Mouse (Mus musculus) hindbrain, embryonic 10.5 days (tissue): ENCODE data around the gene Myo1a. TPM values are rescaled to one million over a fixed set of nuclear protein-coding genes. Genes with fewer than 3 reads are reported as not detected.
A peak's percentile ranks its signal among the peaks of the same experiment; 100 is the strongest.

Source experiments
- DNase-seq: peaks from one replicate; pipeline ENCODE4 v3.0.0-alpha.2; 2017; ENCODE audit warnings: low spot score
- H3K27ac ChIP-seq: fragments of 300-500 bp; sonication (generic); 2 replicates; pipeline ENCODE4 v1.5.1; 2016; ENCODE audit warnings: mild to moderate bottlenecking, moderate library complexity
- H3K27me3 ChIP-seq: fragments of 300-500 bp; sonication (generic); 2 replicates; pipeline ENCODE4 v1.6.1; 2016; ENCODE audit warnings: mild to moderate bottlenecking; ENCODE audit not compliant: poor library complexity, insufficient read depth, severe bottlenecking
- H3K36me3 ChIP-seq: fragments of 300-500 bp; sonication (generic); 2 replicates; pipeline ENCODE4 v1.6.1; 2016; ENCODE audit warnings: mild to moderate bottlenecking, moderate library complexity
- H3K4me1 ChIP-seq: fragments of 300-500 bp; sonication (generic); replicated peaks from 2 replicates; pipeline ENCODE4 v1.6.1; 2016; ENCODE audit warnings: mild to moderate bottlenecking
- H3K4me3 ChIP-seq: fragments of 300-500 bp; sonication (generic); 2 replicates; pipeline ENCODE4 v1.5.1; 2016; ENCODE audit warnings: mild to moderate bottlenecking, moderate library complexity
- H3K9me3 ChIP-seq: fragments of 300-500 bp; sonication (generic); 2 replicates; pipeline ENCODE4 v1.6.1; 2016; ENCODE audit warnings: mild to moderate bottlenecking, moderate library complexity
- WGBS: fragments of 180-500 bp; shearing (Covaris S2); methylation state at CpG from one replicate; pipeline ENCODE4 v1.1.7; 2016; 5-methylcytosine and 5-hydroxymethylcytosine counted together
- polyA plus RNA-seq: library from polyadenylated mRNA; unstranded; fragments of >200 nt; fragmentation: Nextera tagmentation; extraction: Ambion mirVana; gene quantifications from 2 replicates; pipeline ENCODE4 v1.2.1, GENCODE M21; 2016

The Myo1a gene
- polyA plus RNA-seq, 1 experiment from 2014 or later = 0.51 TPM

GRCm38 (mm10) chr10:127738151-127738882, 33.3 kb downstream of the Myo1a start:
- 54% methylated on average over 13 of the region's 13 CpGs for WGBS
- DNase-seq = peak; percentile 40
- H3K9me3 ChIP-seq = no peaks in the 10 kb centered on the region
- H3K4me3 ChIP-seq = peak overlapping the region; percentile 97; the same call in 1 of the 2 replicates
- H3K4me1 ChIP-seq = peaks cover 26% of the 10 kb centered on the region
- H3K27me3 ChIP-seq = no peaks in the 10 kb centered on the region; the same call in 1 of the 2 replicates
- H3K36me3 ChIP-seq = peaks cover 23% of the 10 kb centered on the region
- no peak overlapping the region for H3K27ac ChIP-seq

- Histone ChIP-seq H3K27ac (peak within 1 kb of the TSS; percentile 95), H3K4me3 (peak within 1 kb of the TSS; percentile 97), H3K27me3 (no peaks in the 10 kb centered on the region; the same call in 1 of the 2 replicates), H3K4me1 (peaks cover 20% of the 10 kb centered on the region), H3K9me3 (no peaks in the 10 kb centered on the region), H3K36me3 (peaks cover 32% of the 10 kb centered on the region)
- WGBS = 6% methylated on average over 60 of the region's 61 CpGs
- DNase-seq = peak; percentile 78
Measured at GRCm38 (mm10) chr10:127739083-127739660, 34.2 kb downstream of the Myo1a start, which contains the start of gene Zbtb39. Zbtb39 (plus strand) TSS chr10:127739538.

- H3K9me3 ChIP-seq = no peaks in the 10 kb centered on the region
- under 1% methylated on average over 55 of the region's 55 CpGs for WGBS
- no peaks in the 10 kb centered on the region; the same call in 1 of the 2 replicates for H3K27me3 ChIP-seq
- H3K36me3 ChIP-seq = peaks cover 37% of the 10 kb centered on the region
- H3K27ac ChIP-seq = peak overlapping the region; percentile 95
- peaks cover 20% of the 10 kb centered on the region for H3K4me1 ChIP-seq
- peak overlapping the region; percentile 97 for H3K4me3 ChIP-seq
- peak; percentile 64 for DNase-seq
Measured at GRCm38 (mm10) chr10:127739661-127740161, 34.7 kb downstream of the Myo1a start.

- Histone ChIP-seq H3K27ac (no peak overlapping the region), H3K27me3 (no peaks in the 10 kb centered on the region), H3K36me3 (peaks cover 78% of the 10 kb centered on the region), H3K9me3 (no peaks in the 10 kb centered on the region), H3K4me3 (no peak overlapping the region), H3K4me1 (peaks cover 27% of the 10 kb centered on the region)
- DNase-seq = peak; percentile 59
- WGBS = 64% methylated on average over 5 of the region's 5 CpGs
Measured at GRCm38 (mm10) chr10:127744661-127745060, 39.7 kb downstream of the Myo1a start.

GRCm38 (mm10) chr10:127745886-127746285, 40.9 kb downstream of the Myo1a start:
- Histone ChIP-seq H3K9me3 (no peaks in the 10 kb centered on the region), H3K27me3 (no peaks in the 10 kb centered on the region), H3K36me3 (peaks cover 78% of the 10 kb centered on the region), H3K4me3 (no peak overlapping the region), H3K27ac (no peak overlapping the region), H3K4me1 (peaks cover 25% of the 10 kb centered on the region)
- no peak for DNase-seq
- WGBS = 85% methylated on average over 5 of the region's 5 CpGs

GRCm38 (mm10) chr10:127747254-127747653, 42.3 kb downstream of the Myo1a start:
- Histone ChIP-seq H3K4me1 (peaks cover 22% of the 10 kb centered on the region), H3K4me3 (no peak overlapping the region), H3K36me3 (peaks cover 65% of the 10 kb centered on the region), H3K9me3 (no peaks in the 10 kb centered on the region), H3K27me3 (no peaks in the 10 kb centered on the region), H3K27ac (no peak overlapping the region)
- WGBS = 92% methylated on average over 8 of the region's 8 CpGs
- DNase-seq = no peak

- no peaks in the 10 kb centered on the region for H3K27me3 ChIP-seq
- peaks cover 22% of the 10 kb centered on the region for H3K4me1 ChIP-seq
- H3K9me3 ChIP-seq = no peaks in the 10 kb centered on the region
- H3K4me3 ChIP-seq = no peak overlapping the region
- WGBS = 5% methylated on average over 8 of the region's 8 CpGs
- H3K36me3 ChIP-seq = peaks cover 48% of the 10 kb centered on the region
- 0 out of 2 replicates have a peak overlapping the region, but pooled peaks have one; percentile 35 for H3K27ac ChIP-seq
- no peak for DNase-seq
Measured at GRCm38 (mm10) chr10:127748847-127749612, 44.1 kb downstream of the Myo1a start.

GRCm38 (mm10) chr10:127750136-127750777, 45.3 kb downstream of the Myo1a start:
- 46% methylated on average over 24 of the region's 24 CpGs for WGBS
- DNase-seq = no peak

GRCm38 (mm10) chr10:127751548-127751947, 46.6 kb downstream of the Myo1a start, which contains the start of gene Gpr182:
Gpr182 (minus strand) TSS chr10:127751732.
- H3K27me3 ChIP-seq = no peaks in the 10 kb centered on the region
- DNase-seq = no peak
- H3K36me3 ChIP-seq = peaks cover 23% of the 10 kb centered on the region
- H3K4me3 ChIP-seq = no peak within 1 kb of the TSS
- H3K4me1 ChIP-seq = peaks cover 28% of the 10 kb centered on the region
- H3K9me3 ChIP-seq = no peaks in the 10 kb centered on the region
- H3K27ac ChIP-seq = no peak within 1 kb of the TSS
- WGBS = 55% methylated on average over 8 of the region's 8 CpGs

More at GRCm38 (mm10) chr10:127750136-127750777, 45.3 kb downstream of the Myo1a start:
- no peaks in the 10 kb centered on the region for H3K27me3 ChIP-seq
- peaks cover 22% of the 10 kb centered on the region for H3K4me1 ChIP-seq
- H3K9me3 ChIP-seq = no peaks in the 10 kb centered on the region
- peak overlapping the region; percentile 33; the same call in 1 of the 2 replicates for H3K4me3 ChIP-seq
- H3K36me3 ChIP-seq = peaks cover 36% of the 10 kb centered on the region
- 0 out of 2 replicates have a peak overlapping the region, but pooled peaks have one; percentile 4 for H3K27ac ChIP-seq

GRCm38 (mm10) chr10:127754566-127755166, 49.7 kb downstream of the Myo1a start:
- H3K4me1 ChIP-seq = peaks cover 13% of the 10 kb centered on the region
- DNase-seq = no peak
- H3K36me3 ChIP-seq = no peaks in the 10 kb centered on the region
- no peak overlapping the region for H3K27ac ChIP-seq
- WGBS = 83% methylated on average over 6 of the region's 6 CpGs
- no peaks in the 10 kb centered on the region for H3K9me3 ChIP-seq
- H3K27me3 ChIP-seq = no peaks in the 10 kb centered on the region
- no peak overlapping the region for H3K4me3 ChIP-seq

GRCm38 (mm10) chr10:127755246-127755645, 50.3 kb downstream of the Myo1a start:
- DNase-seq = no peak
- Histone ChIP-seq H3K36me3 (no peaks in the 10 kb centered on the region), H3K27me3 (no peaks in the 10 kb centered on the region), H3K9me3 (no peaks in the 10 kb centered on the region), H3K4me3 (no peak overlapping the region), H3K27ac (no peak overlapping the region), H3K4me1 (peaks cover 8% of the 10 kb centered on the region)
- 87% methylated on average over 3 of the region's 3 CpGs for WGBS
